Mouse (Mus musculus) kidney, embryonic 15.5 days (tissue): ENCODE measurements around the gene Asns. TPM values are rescaled to one million over a fixed set of nuclear protein-coding genes. Genes with fewer than 3 reads are reported as not detected.

Source experiments
- ATAC-seq: fragments of 200-750 bp; cut with Nextera tagmentation; replicated peaks from 2 replicates; pipeline ENCODE4 v1.8.0; 2017; ENCODE audit warnings: moderate TSS enrichment; ENCODE audit not compliant: low FRiP score
- H3K27ac ChIP-seq: fragments of 300-500 bp; sonication (generic); 2 replicates; pipeline ENCODE4 v1.5.1; 2015; ENCODE audit warnings: mild to moderate bottlenecking, inconsistent platforms
- H3K27me3 ChIP-seq: fragments of 300-500 bp; sonication (generic); 2 replicates; pipeline ENCODE4 v1.6.1; 2015; ENCODE audit warnings: inconsistent platforms
- H3K36me3 ChIP-seq: fragments of 300-500 bp; sonication (generic); 2 replicates; pipeline ENCODE4 v1.6.1; 2015; ENCODE audit warnings: inconsistent platforms
- H3K4me1 ChIP-seq: fragments of 300-500 bp; sonication (generic); 2 replicates; pipeline ENCODE4 v1.6.1; 2015; ENCODE audit warnings: inconsistent platforms
- H3K4me2 ChIP-seq: fragments of 300-500 bp; sonication (generic); 2 replicates; pipeline ENCODE4 v1.6.1; 2015; ENCODE audit warnings: moderate library complexity, mild to moderate bottlenecking, inconsistent platforms
- H3K4me3 ChIP-seq: fragments of 300-500 bp; sonication (generic); replicated peaks from 2 replicates; pipeline ENCODE4 v1.5.1; 2015; ENCODE audit warnings: mild to moderate bottlenecking, inconsistent platforms
- H3K9ac ChIP-seq: fragments of 300-500 bp; sonication (generic); 2 replicates; pipeline ENCODE4 v1.6.1; 2015; ENCODE audit warnings: mild to moderate bottlenecking, inconsistent platforms
- H3K9me3 ChIP-seq: fragments of 300-500 bp; sonication (generic); replicated peaks from 2 replicates; pipeline ENCODE4 v1.6.1; 2016; ENCODE audit warnings: inconsistent platforms
- WGBS: fragments of 180-500 bp; shearing (Covaris S2); methylation state at CpG from one replicate; pipeline ENCODE4 v1.1.7; 2015; ENCODE audit warnings: mixed read lengths; 5-methylcytosine and 5-hydroxymethylcytosine counted together
- polyA plus RNA-seq: library from polyadenylated mRNA; unstranded; fragments of >200 nt; fragmentation: Nextera tagmentation; extraction: Ambion mirVana; gene quantifications from 2 replicates; pipeline ENCODE4 v1.2.1, GENCODE M21; 2015

The Asns gene
- polyA plus RNA-seq, 1 experiment from 2014 or later, result 38.1 TPM

DNA sequence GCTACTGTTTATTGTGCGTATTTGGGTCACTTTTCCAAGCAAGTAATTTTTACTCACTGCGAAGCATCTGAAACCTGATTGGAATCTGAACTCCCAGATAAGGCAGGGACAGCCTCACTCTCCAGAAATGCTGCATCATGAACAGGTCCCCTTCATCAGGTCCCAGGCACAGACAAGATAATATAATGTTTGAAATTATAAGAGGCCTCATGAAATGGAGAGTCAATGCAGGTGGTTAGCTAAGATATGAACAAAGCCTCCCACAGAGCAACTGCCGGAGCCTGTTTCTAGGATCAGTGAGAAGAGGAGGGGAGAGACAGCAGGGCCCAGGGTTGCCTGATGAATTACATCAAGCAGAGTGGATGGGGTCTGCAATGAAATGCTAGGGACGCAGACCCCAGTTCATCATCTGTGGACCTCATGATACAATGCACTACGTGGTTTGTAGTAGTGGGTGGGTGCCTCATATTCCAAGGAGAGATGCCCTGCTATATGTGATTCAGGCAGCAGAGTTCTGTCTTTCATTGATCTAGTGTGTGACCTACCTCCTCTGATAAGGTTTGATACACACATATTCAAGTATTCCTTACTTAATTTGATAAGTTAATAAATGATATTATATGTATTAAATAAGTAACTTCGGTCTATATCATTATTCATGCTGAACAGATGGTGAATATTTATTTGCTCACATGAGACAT lies 5.1 kb upstream of the Asns start:
- no peaks in the 10 kb centered on the region for H3K9me3 ChIP-seq
- H3K4me1 ChIP-seq, result 0 out of 2 replicates have a peak, but pooled peaks cover 1% of the 10 kb centered on the region
- H3K4me3 ChIP-seq, result no peak overlapping the region
- WGBS, result 83% methylated on average over 6 of the region's 6 CpGs
- H3K27ac ChIP-seq, result no peak overlapping the region
- H3K36me3 ChIP-seq, result no peaks in the 10 kb centered on the region
- H3K9ac ChIP-seq, result no peak overlapping the region
- ATAC-seq, result 0 out of 2 replicates have a peak, but pooled peaks have one; percentile 23
- H3K27me3 ChIP-seq, result 0 out of 2 replicates have a peak, but pooled peaks cover 4% of the 10 kb centered on the region
- no peak overlapping the region for H3K4me2 ChIP-seq

DNA sequence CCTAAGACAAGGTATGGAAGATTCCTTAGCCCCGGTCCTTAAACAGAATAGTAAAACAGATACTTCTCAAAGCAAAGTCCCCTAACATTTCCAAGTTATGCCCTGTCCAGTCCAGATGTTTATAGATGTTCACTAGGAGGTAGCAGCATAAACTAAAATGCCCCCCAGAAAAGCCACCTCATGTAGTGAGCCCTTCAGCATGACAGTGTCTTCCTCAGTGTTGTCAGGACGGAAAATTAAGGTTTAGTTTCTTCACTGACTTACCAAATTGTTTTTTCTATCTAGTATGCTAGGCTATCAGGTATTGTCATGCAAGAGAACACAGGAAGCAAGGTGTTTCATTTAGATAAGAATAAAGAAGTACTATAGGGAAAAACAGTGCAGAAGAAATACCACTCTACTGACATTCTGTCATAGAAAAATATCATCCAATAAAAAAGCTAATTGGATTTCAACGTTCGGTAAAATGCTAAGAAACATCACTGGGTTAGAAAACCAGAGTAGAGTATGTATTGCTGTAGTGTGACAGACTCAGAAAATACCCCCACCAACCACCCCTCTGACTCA lies 4.1 kb upstream of the Asns start:
- no peak overlapping the region for H3K4me3 ChIP-seq
- no peaks in the 10 kb centered on the region for H3K9me3 ChIP-seq
- peaks cover 7% of the 10 kb centered on the region; the same call in 1 of the 2 replicates for H3K4me1 ChIP-seq
- H3K9ac ChIP-seq, result no peak overlapping the region
- no peak for ATAC-seq
- no peak overlapping the region for H3K27ac ChIP-seq
- 0 out of 2 replicates have a peak, but pooled peaks cover 4% of the 10 kb centered on the region for H3K27me3 ChIP-seq
- no peak overlapping the region for H3K4me2 ChIP-seq
- WGBS, result 79% methylated on average over 4 of the region's 4 CpGs
- H3K36me3 ChIP-seq, result no peaks in the 10 kb centered on the region

- 78% methylated on average over 3 of the region's 3 CpGs for WGBS
These were observed 3.6 kb upstream of the Asns start for GRCm38 (mm10) chr6:7696641-7697040.

DNA sequence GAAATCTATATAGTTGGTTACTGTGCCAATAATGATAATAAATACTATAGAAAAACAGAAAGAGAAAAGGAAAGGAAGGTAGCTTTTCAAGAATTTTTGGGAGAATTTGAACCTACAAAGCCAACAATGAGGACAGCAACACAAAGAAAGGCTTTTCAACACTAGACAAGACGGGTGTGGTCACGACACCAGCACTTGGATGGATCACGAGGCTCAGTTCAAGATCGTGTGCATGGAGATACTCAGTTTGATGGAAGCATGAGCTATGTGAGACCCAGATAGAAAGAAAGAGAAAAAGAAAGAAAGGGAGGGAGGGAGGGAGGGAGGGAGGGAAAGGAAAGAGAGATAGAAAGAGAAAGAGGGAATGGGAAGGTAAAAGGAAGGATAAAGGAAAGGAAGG lies 2.8 kb upstream of the Asns start:
- peaks cover 9% of the 10 kb centered on the region; the same call in 1 of the 2 replicates for H3K4me1 ChIP-seq
- H3K9me3 ChIP-seq, result no peaks in the 10 kb centered on the region
- H3K27ac ChIP-seq, result no peak overlapping the region
- H3K4me2 ChIP-seq, result no peak overlapping the region
- ATAC-seq, result no peak
- no peak overlapping the region for H3K4me3 ChIP-seq
- H3K27me3 ChIP-seq, result 0 out of 2 replicates have a peak, but pooled peaks cover 4% of the 10 kb centered on the region
- no peaks in the 10 kb centered on the region for H3K36me3 ChIP-seq
- 85% methylated on average over 4 of the region's 4 CpGs for WGBS
- no peak overlapping the region for H3K9ac ChIP-seq

More at GRCm38 (mm10) chr6:7696641-7697040, 3.6 kb upstream of the Asns start:
- Histone ChIP-seq H3K4me2 (no peak overlapping the region), H3K27ac (no peak overlapping the region), H3K36me3 (no peaks in the 10 kb centered on the region), H3K27me3 (0 out of 2 replicates have a peak, but pooled peaks cover 4% of the 10 kb centered on the region), H3K9ac (no peak overlapping the region), H3K9me3 (no peaks in the 10 kb centered on the region), H3K4me1 (peaks cover 9% of the 10 kb centered on the region; the same call in 1 of the 2 replicates), H3K4me3 (no peak overlapping the region)
- ATAC-seq, result no peak

- ATAC-seq, result no peak
- 76% methylated on average over 5 of the region's 5 CpGs for WGBS
- Histone ChIP-seq H3K4me1 (peaks cover 9% of the 10 kb centered on the region; the same call in 1 of the 2 replicates), H3K4me2 (0 out of 2 replicates have a peak overlapping the region, but pooled peaks have one; percentile 99), H3K27ac (no peak overlapping the region), H3K9me3 (no peaks in the 10 kb centered on the region), H3K4me3 (no peak overlapping the region; the same call in 1 of the 2 replicates), H3K9ac (no peak overlapping the region), H3K36me3 (no peaks in the 10 kb centered on the region), H3K27me3 (0 out of 2 replicates have a peak, but pooled peaks cover 4% of the 10 kb centered on the region)
These were observed 612 bp upstream of the Asns start for GRCm38 (mm10) chr6:7693666-7694065.

DNA sequence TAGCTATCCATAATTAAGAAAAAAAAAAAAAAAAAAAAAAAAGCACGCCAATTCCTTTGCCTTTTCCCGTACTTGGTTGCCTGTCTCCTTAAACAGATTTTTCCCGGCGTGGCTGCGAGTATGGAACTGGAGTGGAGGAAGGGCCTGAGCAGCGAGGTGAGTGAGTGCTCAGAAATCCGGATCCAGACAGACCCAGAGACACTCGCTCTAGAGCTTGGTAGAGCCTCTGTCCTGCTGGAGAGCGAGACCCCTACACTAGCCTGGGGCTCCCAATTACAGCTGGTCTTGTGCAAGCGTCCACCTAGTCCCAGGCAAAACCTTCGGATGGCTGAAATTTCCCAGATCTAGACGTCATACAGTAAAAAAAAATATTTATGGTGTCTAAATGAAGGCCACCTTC lies 603 bp downstream of the Asns start:
- Histone ChIP-seq H3K27me3 (0 out of 2 replicates have a peak, but pooled peaks cover 4% of the 10 kb centered on the region), H3K9ac (peak overlapping the region; percentile 67), H3K4me2 (peak overlapping the region; percentile 99), H3K36me3 (no peaks in the 10 kb centered on the region), H3K4me1 (peaks cover 9% of the 10 kb centered on the region; the same call in 1 of the 2 replicates), H3K27ac (no peak overlapping the region; the same call in 1 of the 2 replicates), H3K9me3 (no peaks in the 10 kb centered on the region), H3K4me3 (peak overlapping the region; percentile 71)
- WGBS, result under 1% methylated on average over 12 of the region's 12 CpGs
- peak; percentile 74 for ATAC-seq

GRCm38 (mm10) chr6:7692037-7692436 lies 1.0 kb downstream of the Asns start:
- Histone ChIP-seq H3K27ac (no peak overlapping the region), H3K27me3 (0 out of 2 replicates have a peak, but pooled peaks cover 4% of the 10 kb centered on the region), H3K36me3 (no peaks in the 10 kb centered on the region), H3K4me2 (peak overlapping the region; percentile 99), H3K9me3 (no peaks in the 10 kb centered on the region), H3K4me3 (peak overlapping the region; percentile 71), H3K9ac (no peak overlapping the region), H3K4me1 (peaks cover 9% of the 10 kb centered on the region; the same call in 1 of the 2 replicates)
- WGBS, result 39% methylated on average over 15 of the region's 15 CpGs
- no peak for ATAC-seq

DNA sequence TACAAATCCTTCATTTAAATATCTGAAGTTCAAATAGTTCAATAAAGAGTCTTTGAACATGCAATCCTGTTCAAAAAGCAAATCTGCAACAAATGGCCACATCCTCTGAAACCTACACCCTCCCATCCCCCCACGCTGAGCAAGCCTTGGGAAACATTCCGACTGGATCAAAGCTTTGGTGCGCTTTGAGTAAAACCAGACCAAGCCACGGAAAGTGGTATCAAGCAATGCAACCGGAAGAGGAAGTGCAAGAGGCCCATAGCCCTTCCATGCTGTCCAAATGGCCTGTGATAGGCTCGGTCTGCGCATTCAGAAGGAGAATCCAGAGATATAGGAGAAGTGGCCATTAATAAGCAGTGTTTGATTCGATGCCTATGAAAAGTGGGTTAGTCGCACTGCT lies 2.6 kb downstream of the Asns start:
- no peak overlapping the region for H3K27ac ChIP-seq
- no peaks in the 10 kb centered on the region for H3K36me3 ChIP-seq
- H3K27me3 ChIP-seq, result 0 out of 2 replicates have a peak, but pooled peaks cover 4% of the 10 kb centered on the region
- H3K4me3 ChIP-seq, result no peak overlapping the region
- WGBS, result 77% methylated on average over 9 of the region's 9 CpGs
- ATAC-seq, result no peak
- no peak overlapping the region for H3K4me2 ChIP-seq
- peaks cover 9% of the 10 kb centered on the region; the same call in 1 of the 2 replicates for H3K4me1 ChIP-seq
- no peak overlapping the region for H3K9ac ChIP-seq
- H3K9me3 ChIP-seq, result no peaks in the 10 kb centered on the region

GRCm38 (mm10) chr6:7689180-7689579 lies 3.9 kb downstream of the Asns start:
- no peaks in the 10 kb centered on the region for H3K27me3 ChIP-seq
- 93% methylated on average over 12 of the region's 12 CpGs for WGBS
- no peaks in the 10 kb centered on the region for H3K36me3 ChIP-seq
- H3K4me1 ChIP-seq, result peaks cover 9% of the 10 kb centered on the region; the same call in 1 of the 2 replicates
- no peak overlapping the region for H3K4me3 ChIP-seq
- H3K9ac ChIP-seq, result no peak overlapping the region
- H3K9me3 ChIP-seq, result no peaks in the 10 kb centered on the region
- no peak for ATAC-seq
- H3K4me2 ChIP-seq, result no peak overlapping the region
- H3K27ac ChIP-seq, result no peak overlapping the region

DNA sequence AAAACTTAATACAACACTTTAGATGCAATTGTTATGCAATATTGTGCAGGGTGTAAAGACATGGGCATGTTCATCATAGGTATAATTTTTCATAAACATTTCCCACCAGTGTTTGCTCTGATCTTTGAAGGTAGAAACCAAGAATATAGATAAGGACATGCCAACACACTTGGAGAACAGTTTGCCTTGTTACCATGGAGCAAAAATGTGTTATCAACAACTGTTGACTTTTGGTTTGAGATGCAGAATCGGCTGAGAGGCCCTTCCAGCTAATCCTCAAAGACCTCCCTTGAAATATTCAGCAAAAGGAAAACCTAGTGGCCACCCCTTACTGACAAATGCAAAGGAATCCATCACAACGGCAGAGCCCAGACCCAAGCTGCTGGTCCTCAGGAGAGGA lies 7.0 kb downstream of the Asns start:
- H3K9ac ChIP-seq, result no peak overlapping the region
- no peaks in the 10 kb centered on the region for H3K27me3 ChIP-seq
- no peak overlapping the region for H3K4me2 ChIP-seq
- H3K9me3 ChIP-seq, result no peaks in the 10 kb centered on the region
- H3K4me1 ChIP-seq, result no peaks in the 10 kb centered on the region
- no peak overlapping the region for H3K4me3 ChIP-seq
- 79% methylated on average over 2 of the region's 2 CpGs for WGBS
- H3K36me3 ChIP-seq, result no peaks in the 10 kb centered on the region
- no peak for ATAC-seq
- no peak overlapping the region for H3K27ac ChIP-seq

DNA sequence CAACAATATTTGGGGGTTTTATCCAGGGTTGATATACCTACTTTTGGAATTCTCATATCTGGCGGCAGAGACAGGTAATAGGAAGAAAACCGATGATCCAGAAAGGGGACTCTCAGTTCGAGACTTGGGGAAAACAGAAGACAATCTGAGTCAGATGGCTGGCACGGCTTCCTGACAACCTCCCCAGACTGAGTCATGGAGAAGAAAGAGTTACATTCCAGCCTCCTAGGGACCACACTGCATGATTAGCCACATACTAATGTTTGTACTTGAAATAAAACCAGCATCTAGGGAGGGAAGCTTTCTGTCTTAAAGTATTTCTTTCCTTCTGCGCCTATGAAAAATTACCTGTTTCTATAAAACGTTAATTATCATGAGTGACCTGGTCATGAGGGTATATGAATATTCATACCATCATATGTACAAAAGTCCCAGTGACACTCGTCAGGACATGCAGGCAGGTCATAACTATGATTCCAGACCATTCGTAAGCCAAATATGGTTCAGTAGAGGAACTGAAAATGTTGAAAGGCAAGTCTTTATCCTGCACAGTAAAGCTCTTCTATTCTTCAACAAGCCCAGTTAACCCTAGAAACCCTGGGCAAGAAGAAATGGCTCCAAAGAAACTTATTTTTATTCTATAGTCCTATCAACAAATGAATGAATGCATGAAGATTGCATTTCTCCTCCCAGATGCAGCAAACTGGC lies 16.7 kb downstream of the Asns start:
- no peaks in the 10 kb centered on the region for H3K9me3 ChIP-seq
- no peak overlapping the region for H3K4me3 ChIP-seq
- no peak for ATAC-seq
- no peak overlapping the region for H3K27ac ChIP-seq
- 89% methylated on average over 8 of the region's 8 CpGs for WGBS
- H3K9ac ChIP-seq, result no peak overlapping the region
- no peaks in the 10 kb centered on the region for H3K27me3 ChIP-seq
- H3K4me1 ChIP-seq, result no peaks in the 10 kb centered on the region
- no peaks in the 10 kb centered on the region for H3K36me3 ChIP-seq
- H3K4me2 ChIP-seq, result no peak overlapping the region
